Mouse (Mus musculus) limb, embryonic 11.5 days (tissue): ENCODE measurements around the gene Obscn. TPM values are rescaled to one million over a fixed set of nuclear protein-coding genes. Genes with fewer than 3 reads are reported as not detected.

Source experiments
- ATAC-seq: fragments of 200-750 bp; cut with Nextera tagmentation; 2 replicates; pipeline ENCODE4 v1.8.0; 2017; ENCODE audit warnings: low read depth; ENCODE audit not compliant: insufficient number of reproducible peaks, low FRiP score, low TSS enrichment
- DNase-seq: peaks from one replicate; pipeline ENCODE4 v3.0.0-alpha.2; 2015; ENCODE audit warnings: low spot score
- H3K27ac ChIP-seq: fragments of 300-500 bp; sonication (generic); replicated peaks from 2 replicates; pipeline ENCODE4 v1.5.1; 2014; ENCODE audit warnings: low read depth, mild to moderate bottlenecking, low read length
- H3K27me3 ChIP-seq: fragments of 300-500 bp; sonication (generic); 2 replicates; pipeline ENCODE4 v1.6.1; 2014; ENCODE audit warnings: mild to moderate bottlenecking, low read length, mixed read lengths; ENCODE audit not compliant: control insufficient read depth, insufficient read depth
- H3K36me3 ChIP-seq: fragments of 300-500 bp; sonication (generic); 2 replicates; pipeline ENCODE4 v1.6.1; 2014; ENCODE audit warnings: mild to moderate bottlenecking, low read length, moderate library complexity, mixed read lengths; ENCODE audit not compliant: control insufficient read depth, insufficient read depth
- H3K4me1 ChIP-seq: fragments of 300-500 bp; sonication (generic); 2 replicates; pipeline ENCODE4 v1.6.1; 2014; ENCODE audit warnings: low read length, mixed read lengths; ENCODE audit not compliant: control insufficient read depth, insufficient read depth
- H3K4me2 ChIP-seq: fragments of 300-500 bp; sonication (generic); 2 replicates; pipeline ENCODE4 v1.6.1; 2014; ENCODE audit warnings: low read depth, mild to moderate bottlenecking, moderate library complexity; ENCODE audit not compliant: severe bottlenecking
- H3K4me3 ChIP-seq: fragments of 300-500 bp; sonication (generic); 2 replicates; pipeline ENCODE4 v1.5.1; 2014; ENCODE audit warnings: low read depth, low read length
- H3K9ac ChIP-seq: fragments of 300-500 bp; sonication (generic); 2 replicates; pipeline ENCODE4 v1.6.1; 2014; ENCODE audit warnings: mild to moderate bottlenecking, low read length
- H3K9me3 ChIP-seq: fragments of 300-500 bp; sonication (generic); 2 replicates; pipeline ENCODE4 v1.6.1; 2016; ENCODE audit warnings: low read length; ENCODE audit not compliant: control insufficient read depth
- WGBS: fragments of 180-500 bp; shearing (Covaris S2); extraction: QIAGEN DNeasy Blood & Tissue Kit; methylation state at CpG from one replicate; pipeline ENCODE4 v1.1.7; 2014; 5-methylcytosine and 5-hydroxymethylcytosine counted together
- polyA plus RNA-seq: library from polyadenylated mRNA; unstranded; fragments of >200 nt; fragmentation: Nextera tagmentation; extraction: Ambion mirVana; gene quantifications from 2 replicates; pipeline ENCODE4 v1.2.1, GENCODE M21; 2014

Obscn gene
- polyA plus RNA-seq, 1 experiment from 2014 or later, result 0.08 TPM

GRCm38 (mm10) chr11:58974414-58974813 is 161.8 kb downstream of the Obscn start:
- H3K4me1 ChIP-seq, result peaks cover 7% of the 10 kb centered on the region
- no peaks in the 10 kb centered on the region for H3K9me3 ChIP-seq
- H3K4me2 ChIP-seq, result no peak overlapping the region
- H3K36me3 ChIP-seq, result no peaks in the 10 kb centered on the region; the same call in 1 of the 2 replicates
- no peak overlapping the region for H3K9ac ChIP-seq
- no peak for ATAC-seq
- H3K27me3 ChIP-seq, result no peaks in the 10 kb centered on the region
- H3K27ac ChIP-seq, result no peak overlapping the region
- no peak for DNase-seq
- H3K4me3 ChIP-seq, result no peak overlapping the region
- WGBS, result 78% methylated on average over 3 of the region's 3 CpGs

GRCm38 (mm10) chr11:58971796-58972195 is 164.4 kb downstream of the Obscn start:
- H3K9ac ChIP-seq, result no peak overlapping the region
- H3K27ac ChIP-seq, result no peak overlapping the region
- no peaks in the 10 kb centered on the region for H3K9me3 ChIP-seq
- ATAC-seq (no peak), DNase-seq (no peak)
- WGBS, result 95% methylated on average over 3 of the region's 3 CpGs
- no peak overlapping the region for H3K4me2 ChIP-seq
- H3K4me3 ChIP-seq, result no peak overlapping the region
- no peaks in the 10 kb centered on the region for H3K4me1 ChIP-seq
- H3K27me3 ChIP-seq, result no peaks in the 10 kb centered on the region
- no peaks in the 10 kb centered on the region; the same call in 1 of the 2 replicates for H3K36me3 ChIP-seq

GRCm38 (mm10) chr11:58970831-58971530 is 165.2 kb downstream of the Obscn start:
- ATAC-seq, result no peak
- H3K9ac ChIP-seq, result no peak overlapping the region
- H3K4me2 ChIP-seq, result no peak overlapping the region
- H3K4me3 ChIP-seq, result no peak overlapping the region
- no peaks in the 10 kb centered on the region; the same call in 1 of the 2 replicates for H3K36me3 ChIP-seq
- no peaks in the 10 kb centered on the region for H3K4me1 ChIP-seq
- no peak for DNase-seq
- 91% methylated on average over 21 of the region's 21 CpGs for WGBS
- no peak overlapping the region for H3K27ac ChIP-seq
- H3K9me3 ChIP-seq, result no peaks in the 10 kb centered on the region
- no peaks in the 10 kb centered on the region for H3K27me3 ChIP-seq

- Histone ChIP-seq H3K27ac (no peak overlapping the region), H3K36me3 (no peaks in the 10 kb centered on the region; the same call in 1 of the 2 replicates), H3K4me2 (no peak overlapping the region), H3K9me3 (no peaks in the 10 kb centered on the region), H3K27me3 (no peaks in the 10 kb centered on the region), H3K4me3 (no peak overlapping the region), H3K4me1 (no peaks in the 10 kb centered on the region), H3K9ac (no peak overlapping the region)
- 85% methylated on average over 6 of the region's 6 CpGs for WGBS
- no peak for ATAC-seq
- no peak for DNase-seq
These were observed 166.5 kb downstream of the Obscn start for GRCm38 (mm10) chr11:58969659-58970058.

GRCm38 (mm10) chr11:58969027-58969426 is 167.2 kb downstream of the Obscn start:
- 85% methylated on average over 8 of the region's 8 CpGs for WGBS
- Histone ChIP-seq H3K9ac (no peak overlapping the region), H3K9me3 (no peaks in the 10 kb centered on the region), H3K36me3 (no peaks in the 10 kb centered on the region; the same call in 1 of the 2 replicates), H3K4me2 (no peak overlapping the region), H3K27ac (no peak overlapping the region), H3K4me1 (no peaks in the 10 kb centered on the region), H3K4me3 (no peak overlapping the region), H3K27me3 (no peaks in the 10 kb centered on the region)
- DNase-seq (no peak), ATAC-seq (no peak)

GRCm38 (mm10) chr11:58968551-58968950 is 167.7 kb downstream of the Obscn start:
- Histone ChIP-seq H3K36me3 (no peaks in the 10 kb centered on the region; the same call in 1 of the 2 replicates), H3K9me3 (no peaks in the 10 kb centered on the region), H3K27ac (no peak overlapping the region), H3K4me3 (no peak overlapping the region), H3K9ac (no peak overlapping the region), H3K27me3 (no peaks in the 10 kb centered on the region), H3K4me1 (no peaks in the 10 kb centered on the region), H3K4me2 (no peak overlapping the region; the same call in 1 of the 2 replicates)
- 83% methylated on average over 7 of the region's 7 CpGs for WGBS
- ATAC-seq, result no peak
- no peak for DNase-seq

GRCm38 (mm10) chr11:58967346-58967745 is 168.9 kb downstream of the Obscn start:
- Histone ChIP-seq H3K27ac (no peak overlapping the region), H3K27me3 (peaks cover 6% of the 10 kb centered on the region; the same call in 1 of the 2 replicates), H3K9ac (no peak overlapping the region), H3K36me3 (no peaks in the 10 kb centered on the region; the same call in 1 of the 2 replicates), H3K4me3 (no peak overlapping the region), H3K4me2 (no peak overlapping the region), H3K9me3 (no peaks in the 10 kb centered on the region), H3K4me1 (no peaks in the 10 kb centered on the region)
- DNase-seq (no peak), ATAC-seq (no peak)
- 94% methylated on average over 1 of the region's 1 CpGs for WGBS

- no peak for DNase-seq
- Histone ChIP-seq H3K36me3 (no peaks in the 10 kb centered on the region), H3K9me3 (no peaks in the 10 kb centered on the region), H3K27me3 (peaks cover 17% of the 10 kb centered on the region), H3K27ac (0 out of 2 replicates have a peak overlapping the region, but pooled peaks have one; percentile 14), H3K9ac (no peak overlapping the region), H3K4me3 (no peak overlapping the region), H3K4me2 (no peak overlapping the region), H3K4me1 (no peaks in the 10 kb centered on the region)
- WGBS, result 53% methylated on average over 12 of the region's 12 CpGs
- ATAC-seq, result no peak
These were observed 171.0 kb downstream of the Obscn start for GRCm38 (mm10) chr11:58965001-58965760.
